Mouse (Mus musculus) heart, adult 9 months (tissue): Measurements from ENCODE around the gene Thbs2.

Experiments
- DNase-seq, 2 experiments: peaks; one replicate each; pipeline ENCODE4 v3.0.0; 2022; ENCODE audit warnings: low spot score in 2 of 2

Gene Thbs2

DNA sequence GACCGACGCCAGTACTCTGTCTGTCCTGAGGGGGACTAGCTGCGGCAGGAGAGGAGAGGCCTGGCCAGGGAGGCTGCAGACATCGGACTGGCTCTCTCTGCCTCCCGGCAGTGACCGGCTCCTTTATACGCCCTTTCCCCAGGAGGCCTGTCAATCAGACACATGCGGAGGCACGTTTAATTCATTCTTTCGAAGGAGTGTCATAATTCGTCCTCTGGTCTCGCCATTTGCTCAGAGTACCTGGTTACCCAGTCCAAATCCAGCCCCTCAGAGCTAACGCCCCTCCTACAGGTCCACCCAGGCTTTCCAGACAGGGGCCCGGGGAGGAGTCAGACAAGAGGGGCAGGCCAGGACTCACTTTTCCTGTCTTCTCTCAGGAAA lies at the start of gene Thbs2:
TSS of gene Thbs2 (minus strand) at position 242 of the 381 bp plus-strand sequence.
- DNase-seq = peak; percentile 83 to 88

DNA sequence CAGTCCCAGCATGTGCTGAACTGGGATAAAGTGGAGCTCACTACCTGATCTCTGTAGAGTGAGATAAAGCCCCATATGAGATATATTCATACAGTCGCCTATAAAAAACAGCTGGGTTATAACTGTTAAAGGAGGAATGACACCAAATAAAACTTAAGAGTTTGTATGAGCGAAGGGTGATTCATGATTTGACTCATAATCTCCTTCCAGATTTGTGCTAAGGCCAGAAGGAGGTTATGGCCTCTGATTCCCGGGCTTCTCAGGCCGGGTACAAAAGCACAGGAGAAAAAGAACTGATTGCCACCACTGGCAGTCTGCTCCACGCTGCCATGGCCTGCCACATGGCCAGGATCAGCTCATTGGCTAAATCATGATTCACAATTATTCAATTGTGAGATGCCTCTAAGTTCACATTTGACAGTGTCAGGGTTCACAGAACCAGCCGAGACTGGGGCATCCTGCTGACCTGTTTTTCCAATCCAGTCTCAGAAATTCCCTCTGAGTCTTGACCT lies 41.5 kb upstream of the Thbs2 start:
- no peak for DNase-seq

DNA sequence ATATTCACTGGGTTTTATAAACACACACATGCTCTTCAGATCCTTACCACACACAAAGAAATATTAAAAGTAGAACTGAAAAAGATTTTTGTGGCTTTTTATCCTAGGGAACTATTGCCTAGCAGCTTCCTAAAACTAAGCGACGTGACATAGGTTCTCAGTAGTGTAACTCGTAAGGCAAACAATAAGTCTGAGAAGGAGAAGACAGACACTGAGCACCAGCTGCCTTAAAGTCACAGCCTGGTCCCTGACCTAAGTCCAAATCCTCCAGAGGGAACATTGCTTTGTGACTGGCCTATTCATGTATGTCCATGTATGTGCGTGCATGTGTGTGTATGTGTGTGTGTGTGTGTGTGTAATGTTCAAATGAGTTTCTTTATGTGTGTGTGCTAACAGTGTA lies 40.3 kb upstream of the Thbs2 start:
- no peak for DNase-seq

DNA sequence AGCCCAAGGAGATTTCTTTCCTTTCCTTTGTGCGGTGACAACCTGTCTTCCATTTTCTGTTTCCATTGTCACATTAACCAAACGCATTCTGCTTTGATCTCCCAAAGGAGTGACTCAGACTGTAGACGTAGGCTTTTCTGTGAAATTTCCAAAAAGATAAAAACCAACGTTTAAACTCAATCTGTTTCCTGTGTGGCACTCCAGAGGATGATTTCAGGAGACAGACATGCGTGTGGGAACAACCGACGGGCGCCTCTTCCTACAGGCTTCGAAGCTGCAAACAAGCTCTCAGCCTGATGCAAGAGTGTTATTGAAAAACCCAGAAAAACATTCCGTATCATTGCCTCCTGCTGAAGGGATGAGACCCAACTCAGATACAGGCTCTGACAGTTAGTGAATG lies 39.9 kb upstream of the Thbs2 start:
- no peak for DNase-seq

DNA sequence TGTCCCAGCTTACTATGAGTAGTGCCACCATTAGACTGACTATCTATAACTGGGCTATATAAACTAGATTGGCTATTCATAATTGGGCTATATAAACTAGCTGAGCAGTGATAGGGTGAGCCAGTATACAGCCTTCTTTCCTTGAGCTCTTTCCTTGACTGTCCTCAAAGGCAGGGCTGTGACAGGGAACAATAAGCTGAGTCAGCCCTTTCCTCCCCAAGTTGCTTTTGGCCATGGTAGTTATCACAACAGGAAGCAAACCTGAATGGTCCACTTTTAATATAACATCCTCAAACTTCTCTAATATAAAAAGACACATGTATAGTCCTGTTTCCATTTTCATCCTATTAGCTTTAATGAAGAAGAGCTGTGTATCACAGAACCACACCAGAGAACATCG lies 39.0 kb upstream of the Thbs2 start:
- no peak for DNase-seq

DNA sequence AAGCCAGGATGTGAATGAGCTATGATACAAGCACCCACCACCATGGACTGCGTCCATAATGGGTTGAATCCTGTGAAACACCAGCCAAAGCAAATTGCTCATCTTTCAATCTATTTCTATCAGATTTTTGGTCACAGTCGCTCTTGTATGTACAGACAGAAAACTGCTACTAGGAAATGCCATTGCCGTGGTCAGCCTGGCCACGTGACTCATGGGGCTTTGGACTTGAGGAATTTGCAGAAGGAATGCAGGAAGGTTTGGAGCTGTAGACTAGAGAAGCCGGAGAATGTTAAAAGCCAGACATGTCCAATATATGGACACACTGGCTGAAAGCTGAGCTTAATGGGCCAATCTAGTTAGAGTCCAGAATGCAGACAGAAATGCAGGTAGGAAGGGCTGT lies 36.6 kb upstream of the Thbs2 start:
- DNase-seq = no peak

DNA sequence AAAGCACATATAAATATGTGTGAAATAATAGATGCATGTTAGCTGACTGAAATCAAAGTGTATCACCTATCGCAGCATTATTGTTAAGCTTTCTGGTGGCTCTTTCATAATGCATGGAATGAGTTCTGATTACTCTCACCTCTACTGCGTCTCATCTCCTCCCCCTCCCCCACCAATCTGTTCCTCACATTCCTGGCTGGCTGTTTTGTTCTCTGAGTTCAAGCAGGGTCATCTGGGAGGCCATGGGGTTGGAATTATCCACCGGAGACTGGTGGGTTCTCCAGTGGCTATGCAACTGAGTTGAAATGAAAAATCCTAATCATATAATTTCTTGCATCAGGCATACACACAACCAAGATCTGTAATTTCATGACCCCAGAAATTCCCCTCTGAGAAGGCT lies 33.4 kb upstream of the Thbs2 start:
- no peak for DNase-seq

DNA sequence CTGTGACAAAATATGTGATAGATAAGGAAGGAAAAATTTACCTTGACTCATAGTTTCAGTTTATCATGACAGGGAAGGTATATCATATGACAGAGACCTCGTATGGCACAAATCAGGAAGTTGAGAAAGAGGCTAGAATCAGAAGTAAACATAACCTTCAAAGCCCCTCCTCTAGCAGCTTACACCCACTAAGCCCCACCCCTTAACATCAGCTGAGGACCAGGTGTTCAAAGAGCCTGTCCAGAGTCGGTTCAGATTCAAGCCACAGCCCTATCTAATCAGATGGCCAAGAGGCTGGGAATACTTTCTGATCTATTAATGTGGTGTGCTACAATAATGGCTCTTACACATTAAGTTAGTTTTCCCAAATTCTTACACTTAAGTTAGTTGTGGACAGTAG lies 30.8 kb upstream of the Thbs2 start:
- no peak for DNase-seq

DNA sequence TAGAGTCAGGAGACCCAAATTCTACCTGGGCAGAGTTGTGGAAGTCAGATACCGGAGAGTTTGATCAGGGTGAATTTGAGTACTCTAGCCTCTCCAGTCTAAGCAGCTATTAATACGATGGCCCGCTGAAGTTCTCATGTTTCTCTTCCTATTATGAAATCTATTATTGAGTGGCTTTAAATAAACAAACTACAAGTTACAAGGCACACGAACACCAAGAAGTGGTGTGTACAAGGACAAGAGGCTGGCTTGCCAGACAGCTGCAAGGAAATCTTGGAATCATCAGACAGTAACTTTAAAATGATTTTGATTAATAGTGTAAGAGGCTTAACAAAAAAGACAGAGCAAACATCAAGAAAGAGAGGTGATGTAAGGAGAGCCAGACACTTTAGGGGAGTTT lies 27.3 kb upstream of the Thbs2 start:
- DNase-seq = peak in 1 of 2 experiments; percentile 14

DNA sequence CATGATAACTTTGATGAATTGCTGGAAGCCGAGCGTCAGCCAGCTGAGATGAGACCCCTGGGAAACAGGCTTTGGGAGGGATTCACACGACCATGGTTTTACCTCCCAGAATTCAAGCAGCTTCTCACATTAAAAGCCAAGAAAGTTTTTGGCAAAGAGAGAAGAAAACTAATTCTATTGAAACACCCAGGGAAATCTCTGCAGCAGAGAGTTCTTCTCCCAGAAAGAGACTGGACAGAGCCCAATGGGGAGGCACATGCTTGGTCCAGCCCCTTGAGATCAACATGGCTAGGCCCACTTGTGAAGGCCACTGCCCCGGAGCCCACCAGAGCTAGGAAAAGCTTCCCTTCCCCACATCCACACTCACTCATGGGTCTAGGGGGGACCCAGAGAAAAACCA lies 26.9 kb upstream of the Thbs2 start:
- DNase-seq = peak; percentile 53 to 60

DNA sequence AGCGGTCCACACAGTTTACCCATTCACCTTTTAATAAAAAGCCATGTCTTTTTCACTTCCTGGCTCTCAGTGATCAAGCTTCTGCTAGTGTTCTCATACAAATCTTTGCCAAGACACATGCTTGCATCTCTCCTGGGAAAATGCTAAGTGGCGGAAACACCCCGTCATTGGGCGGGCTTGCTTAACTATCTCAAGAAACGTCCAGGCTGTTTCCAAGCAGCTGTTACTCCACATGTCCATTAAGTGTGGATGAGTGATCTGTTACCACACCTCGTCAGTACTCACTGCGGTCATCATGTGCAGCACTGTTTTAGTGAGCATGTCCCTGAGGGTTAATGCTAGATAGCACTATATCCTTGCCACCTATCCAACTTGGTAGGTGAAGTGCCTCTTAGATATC lies 26.2 kb upstream of the Thbs2 start:
- DNase-seq = peak; percentile 86 to 89

DNA sequence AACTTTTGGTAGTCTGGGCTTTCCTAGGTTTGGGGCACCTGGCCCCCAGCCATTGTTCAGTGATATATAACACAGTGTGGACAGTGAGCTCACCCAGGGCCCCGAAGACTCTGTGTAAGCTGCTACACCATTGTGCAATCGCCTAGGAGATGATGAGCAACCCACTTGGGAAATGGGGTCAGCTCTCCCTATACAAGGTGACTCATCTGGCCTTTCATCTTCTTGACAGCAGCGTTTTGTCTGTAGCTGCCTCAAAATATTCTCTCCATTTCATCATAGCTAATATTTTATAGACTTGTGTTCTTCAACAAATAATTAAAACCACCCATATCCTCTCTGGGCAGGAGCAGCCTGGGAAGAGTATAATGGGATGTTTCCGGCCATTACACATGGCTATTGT lies 24.8 kb upstream of the Thbs2 start:
- no peak for DNase-seq

DNA sequence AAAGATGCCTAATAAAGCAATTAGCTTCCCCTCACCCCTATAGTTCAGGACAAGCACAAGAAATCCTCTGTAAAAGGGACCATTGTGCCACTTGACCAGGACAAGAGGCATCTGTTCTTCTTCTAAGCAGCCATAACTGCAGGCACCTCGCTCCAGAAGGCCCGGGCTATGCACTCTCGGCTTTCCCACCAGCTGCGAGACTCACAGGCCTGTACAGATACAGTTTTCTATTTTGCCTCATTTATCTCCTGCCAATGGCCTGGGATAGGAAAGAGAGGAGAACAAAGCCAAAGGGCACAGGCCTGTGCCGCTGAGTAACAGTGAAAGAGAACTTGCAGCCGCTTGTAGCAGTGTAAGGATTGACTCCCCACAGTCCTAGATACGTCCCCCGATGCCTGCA lies 20.7 kb upstream of the Thbs2 start:
- no peak for DNase-seq

DNA sequence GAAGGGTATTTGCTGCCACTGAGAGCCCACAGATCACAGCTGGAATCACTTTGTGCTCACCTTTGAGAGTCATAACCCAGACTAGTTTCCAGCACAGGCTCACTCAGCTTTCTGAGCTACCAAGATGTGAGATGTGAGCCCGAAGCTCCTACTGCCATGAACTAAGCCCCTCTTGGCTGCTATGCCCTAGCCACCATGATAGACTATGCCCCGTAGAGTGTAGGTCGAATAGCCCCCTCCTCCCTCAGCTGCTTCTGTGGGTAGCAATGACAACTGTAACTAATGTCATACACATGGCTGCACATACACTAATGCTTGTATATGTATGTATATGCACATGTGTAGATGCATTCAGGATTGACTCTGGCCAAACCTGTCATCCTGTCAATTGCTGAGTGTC lies 20.3 kb upstream of the Thbs2 start:
- DNase-seq = no peak

DNA sequence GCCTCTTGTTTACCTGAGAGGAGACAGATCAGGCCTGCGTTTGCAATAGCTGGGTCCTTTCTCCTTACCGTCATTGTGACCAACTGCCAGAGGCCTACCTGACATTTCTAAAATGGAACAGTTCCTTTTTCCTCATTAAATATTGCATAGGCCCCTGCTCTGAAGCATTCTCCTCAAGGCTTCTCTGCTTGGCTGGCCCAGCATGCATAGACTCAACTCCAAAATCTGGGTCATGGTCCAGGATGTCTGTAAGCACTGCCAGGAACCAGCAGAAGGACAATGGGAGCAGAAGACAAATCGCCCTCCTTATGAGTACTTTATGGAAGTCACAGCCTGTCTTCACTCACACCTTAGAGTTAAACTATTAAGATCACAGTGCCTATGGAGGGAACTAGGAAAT lies 17.7 kb upstream of the Thbs2 start:
- no peak for DNase-seq

DNA sequence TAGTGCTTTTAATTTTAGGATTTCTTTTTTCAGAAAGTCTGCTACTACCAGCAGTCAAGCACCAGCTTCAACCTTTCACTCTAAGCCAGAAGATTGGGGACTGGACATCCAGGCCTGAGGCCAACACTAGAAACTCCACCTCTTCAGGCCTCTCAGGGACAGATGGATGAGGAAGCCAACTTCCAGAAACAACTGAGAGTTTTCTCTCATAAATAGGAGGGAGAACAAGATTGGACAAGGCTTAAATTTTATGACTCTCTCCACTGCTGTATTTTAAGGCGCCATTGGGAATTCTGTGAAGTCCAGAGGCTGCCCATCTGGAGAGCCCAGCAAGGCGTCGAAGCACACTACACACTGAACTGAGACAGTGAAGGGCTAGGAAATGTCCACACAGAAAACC lies 17.0 kb upstream of the Thbs2 start:
- peak; percentile 62 to 70 for DNase-seq

DNA sequence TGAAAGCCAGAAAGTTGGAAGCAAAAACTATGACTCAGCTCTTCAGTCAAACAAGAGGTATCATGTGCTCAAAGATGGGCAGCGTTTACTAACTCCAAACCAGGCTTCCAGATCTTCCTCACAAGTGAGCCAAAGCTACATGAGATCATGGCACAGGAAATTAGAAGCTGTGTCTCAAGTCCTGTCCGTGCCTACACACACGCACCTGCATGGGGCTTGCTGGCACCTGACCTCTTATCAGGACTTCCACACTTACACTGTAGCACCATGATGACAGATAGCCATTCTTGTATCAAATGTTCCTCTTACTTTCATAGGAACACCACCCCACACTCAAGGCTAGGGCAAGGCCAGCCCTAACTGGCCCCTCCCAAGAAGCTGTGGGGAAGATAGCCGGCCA lies 12.0 kb upstream of the Thbs2 start:
- no peak for DNase-seq

DNA sequence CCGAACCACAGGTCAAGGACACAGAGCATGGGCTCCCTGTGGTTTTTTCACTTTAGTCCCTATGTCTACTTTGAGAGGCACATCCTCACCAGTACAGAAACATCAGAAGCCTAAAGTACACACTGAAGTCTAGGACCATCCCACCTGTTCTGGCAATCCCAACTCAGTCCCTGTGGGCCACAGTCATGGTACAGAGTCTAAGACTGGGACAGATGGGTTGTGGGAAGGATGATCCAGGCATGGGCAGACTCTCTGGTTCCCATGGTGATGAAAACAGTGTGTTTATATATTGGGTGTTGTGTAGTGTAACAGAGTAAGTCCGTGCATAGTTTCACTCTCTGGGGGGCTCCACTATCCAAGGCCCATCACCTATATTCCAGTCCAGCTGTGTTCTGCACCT lies 11.4 kb upstream of the Thbs2 start:
- no peak for DNase-seq

DNA sequence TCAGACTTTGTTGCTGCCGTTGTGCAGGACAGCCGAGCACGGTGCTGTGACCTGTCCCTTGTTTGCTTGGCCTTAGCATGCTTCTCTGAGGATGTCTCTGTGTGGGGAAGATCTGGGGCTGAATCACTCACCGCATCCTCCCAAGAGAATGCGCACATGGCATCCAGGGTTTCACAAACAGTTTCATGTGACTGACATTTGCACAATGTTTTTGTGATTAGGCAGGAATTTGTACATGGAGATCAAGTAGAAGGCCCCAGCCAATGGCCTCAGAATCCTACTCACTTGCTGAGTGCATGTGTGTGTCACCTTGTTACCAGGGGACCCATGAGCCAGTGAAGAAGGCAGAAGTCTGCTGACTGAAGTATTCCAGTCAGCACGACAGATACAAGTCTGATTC lies 9.7 kb upstream of the Thbs2 start:
- DNase-seq = no peak

DNA sequence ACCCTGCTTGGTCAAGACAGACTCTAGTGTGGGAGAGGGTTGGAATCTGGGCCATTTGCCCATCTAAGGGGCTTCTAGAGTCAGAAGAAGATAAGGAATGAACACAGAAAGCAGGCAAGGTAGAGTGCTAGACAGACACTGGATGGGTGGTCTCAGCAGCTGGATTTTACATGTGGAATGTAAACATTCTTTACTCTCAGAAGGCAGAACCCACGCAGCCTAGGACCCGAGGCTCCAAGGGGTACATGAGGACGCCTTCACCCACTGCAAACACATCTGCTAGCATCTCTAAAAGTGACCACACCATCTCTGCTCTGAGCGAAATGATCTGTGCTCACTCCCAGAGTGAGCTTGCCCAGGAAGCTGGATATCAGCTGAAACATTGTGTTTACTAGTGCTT lies 9.2 kb upstream of the Thbs2 start:
- no peak for DNase-seq

DNA sequence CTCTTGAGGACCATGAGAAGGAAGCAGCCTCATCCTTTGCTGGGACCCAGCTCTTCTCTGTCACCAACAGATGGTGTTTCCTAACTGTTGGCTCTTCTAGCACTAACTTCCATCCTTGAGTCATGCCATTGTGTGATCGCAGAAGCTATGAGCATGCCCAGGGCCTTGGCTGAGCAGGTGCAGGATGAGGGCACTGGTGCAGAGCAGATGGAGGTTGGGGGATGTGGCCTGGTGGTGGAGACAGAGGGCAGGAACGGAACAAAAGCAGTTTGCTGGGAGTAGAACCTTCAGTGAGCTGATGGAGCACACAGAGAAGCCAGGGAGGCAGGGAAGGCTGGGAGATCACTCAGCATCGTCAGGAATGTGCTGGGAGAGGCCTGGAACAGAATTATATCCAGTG lies 8.7 kb upstream of the Thbs2 start:
- no peak for DNase-seq

DNA sequence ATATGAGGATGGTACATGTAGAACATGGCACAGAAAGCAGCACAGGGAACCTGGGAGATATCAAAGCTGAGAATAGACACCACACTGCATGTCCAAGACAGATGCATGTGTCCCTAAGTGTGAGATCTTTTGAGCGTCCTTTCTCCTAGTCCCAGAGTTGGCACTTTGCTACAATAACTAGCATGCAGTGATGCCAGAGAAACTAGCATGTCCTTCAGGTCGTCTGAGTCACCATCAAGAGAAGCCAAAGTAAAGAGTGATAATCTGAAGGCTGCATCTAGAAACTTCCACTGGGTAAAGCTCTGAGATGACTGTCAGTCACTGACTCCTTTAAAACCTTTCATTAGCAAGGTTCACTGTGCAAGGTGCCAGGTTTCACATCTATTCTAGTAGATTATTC lies 7.9 kb upstream of the Thbs2 start:
- no peak for DNase-seq

DNA sequence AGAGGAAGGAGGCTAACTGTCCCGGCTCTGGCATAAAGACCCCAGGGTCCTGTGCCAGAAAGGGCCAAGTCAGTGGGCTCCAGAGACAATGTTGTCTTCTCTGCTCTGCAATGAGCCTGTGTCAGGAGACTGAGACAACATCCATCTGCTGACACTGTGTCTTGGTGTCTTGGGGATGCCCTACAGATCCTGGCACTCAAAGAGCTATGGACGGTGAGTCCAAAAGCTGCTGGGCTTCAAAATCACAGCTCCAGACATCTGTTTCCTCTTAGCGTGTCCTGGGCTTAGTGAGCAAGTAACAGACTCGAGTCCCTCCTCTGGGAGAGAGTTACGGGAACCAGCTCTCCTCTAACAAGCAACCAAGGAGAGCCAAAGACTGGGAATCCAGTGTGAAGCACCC lies 6.2 kb upstream of the Thbs2 start:
- peak; percentile 66 to 68 for DNase-seq

DNA sequence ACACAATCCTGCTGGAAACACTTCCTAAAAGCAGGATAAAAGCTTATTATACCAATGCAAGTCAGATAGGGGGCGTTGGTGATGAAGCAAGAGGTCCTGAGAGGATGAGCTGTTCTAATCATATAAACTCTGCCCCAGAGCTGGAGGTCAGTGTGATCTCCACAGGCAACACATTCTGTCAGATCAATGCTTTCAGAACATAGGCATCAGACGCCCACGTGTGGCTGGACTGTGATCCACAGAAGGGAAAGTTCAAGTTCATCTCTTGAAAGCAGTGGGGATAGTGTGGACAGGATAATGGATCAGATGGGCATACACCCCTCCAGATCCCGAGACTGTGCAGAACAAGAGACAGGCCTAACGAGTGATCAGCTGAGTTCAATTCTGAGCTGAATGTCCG lies 4.2 kb upstream of the Thbs2 start:
- no peak for DNase-seq

DNA sequence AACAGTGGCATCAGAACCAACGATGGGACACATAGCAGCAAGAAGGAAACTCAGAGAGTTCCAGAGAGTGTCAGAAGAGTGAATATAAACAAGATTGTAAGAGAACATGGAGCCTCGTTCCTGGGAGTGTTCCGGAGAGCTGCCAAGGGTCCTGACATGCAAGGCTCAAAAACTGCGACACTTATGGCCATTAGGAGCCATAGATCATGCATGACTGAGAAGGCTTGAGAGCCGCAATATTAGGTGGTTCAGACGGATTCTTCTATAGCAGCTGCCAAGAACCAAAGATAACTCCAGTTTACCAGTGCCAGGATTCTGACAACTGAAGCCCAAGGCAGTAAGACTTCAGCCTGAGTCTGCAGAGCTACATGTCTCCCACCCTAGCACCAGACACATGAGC lies 3.1 kb upstream of the Thbs2 start:
- DNase-seq = no peak
